Mouse (Mus musculus) C2C12 (cell line): ENCODE measurements around the gene Ppp2r5c. TPM values are rescaled to one million over a fixed set of nuclear protein-coding genes. Genes with fewer than 3 reads are reported as not detected.

Experiments
- H3K27me3 ChIP-seq: one replicate; pipeline ENCODE4 v1.6.1; 2011; ENCODE audit not compliant: control insufficient read depth, insufficient read depth, insufficient read length
- H3K36me3 ChIP-seq: one replicate; pipeline ENCODE4 v1.6.1; 2011; ENCODE audit not compliant: control insufficient read depth, insufficient read depth
- H3K4me3 ChIP-seq: one replicate; pipeline ENCODE4 v1.5.1; 2011; ENCODE audit warnings: mild to moderate bottlenecking, control low read depth; ENCODE audit not compliant: poor library complexity, insufficient read depth, severe bottlenecking
- H3K79me2 ChIP-seq: one replicate; pipeline ENCODE4 v1.6.1; 2011; ENCODE audit not compliant: control insufficient read depth, insufficient read depth
- H3K79me3 ChIP-seq: one replicate; pipeline ENCODE4 v1.6.1; 2011; ENCODE audit warnings: low read depth, control low read depth
- H3ac ChIP-seq: one replicate; pipeline ENCODE3; 2011; ENCODE audit warnings: low read depth; ENCODE audit not compliant: control insufficient read depth, insufficient read length
- CEBPB ChIP-seq: IDR thresholded peaks from one replicate; pipeline ENCODE4 v1.6.1; 2011; ENCODE audit warnings: low read depth, mild to moderate bottlenecking, control low read depth, moderate library complexity
- CTCF ChIP-seq: IDR thresholded peaks from one replicate; pipeline ENCODE4 v1.5.1; 2011; ENCODE audit not compliant: control insufficient read depth, insufficient read depth, insufficient read length
- FOSL1 ChIP-seq: IDR thresholded peaks from one replicate; pipeline ENCODE4 v1.8.0; 2011; ENCODE audit warnings: mild to moderate bottlenecking, low read length; ENCODE audit not compliant: poor library complexity, insufficient read depth, severe bottlenecking
- MAX ChIP-seq: IDR thresholded peaks from one replicate; pipeline ENCODE4 v1.6.1; 2011; ENCODE audit warnings: mild to moderate bottlenecking, control low read depth
- MYOD1 ChIP-seq: IDR thresholded peaks from one replicate; pipeline ENCODE4 v1.6.1; 2011; ENCODE audit warnings: low read depth; ENCODE audit not compliant: control insufficient read depth, insufficient read length
- MYOG ChIP-seq: IDR thresholded peaks from one replicate; pipeline ENCODE4 v1.6.1; 2011; ENCODE audit not compliant: control insufficient read depth, insufficient read length; ENCODE audit errors: extremely low read depth
- USF1 ChIP-seq: IDR thresholded peaks from one replicate; pipeline ENCODE4 v1.6.1; 2011; ENCODE audit warnings: low read depth, mild to moderate bottlenecking, control low read depth, moderate library complexity
- polyA plus RNA-seq: library from polyadenylated mRNA; unstranded; fragments of >200 nt; fragmentation: generic; extraction: Trizol; gene quantifications from one replicate; pipeline ENCODE4 v1.2.1, GENCODE M21; 2012; ENCODE audit warnings: missing spikeins

Gene Ppp2r5c
- polyA plus RNA-seq, 1 experiment = 35.5 TPM

GRCm38 (mm10) chr12:110504793-110505192, 57.9 kb downstream of the Ppp2r5c start:
- Histone ChIP-seq H3K79me2 (peaks cover 98% of the 10 kb centered on the region), H3K36me3 (no peaks in the 10 kb centered on the region), H3K4me3 (no peak overlapping the region), H3K27me3 (no peaks in the 10 kb centered on the region), H3ac (no peak overlapping the region), H3K79me3 (peaks cover 67% of the 10 kb centered on the region)
- TF ChIP-seq CTCF = no peak
- TF ChIP-seq USF1 = no peak
- TF ChIP-seq FOSL1 = no peak
- no peak for TF ChIP-seq CEBPB
- no peak for TF ChIP-seq MYOG
- TF ChIP-seq MAX = no peak
- TF ChIP-seq MYOD1 = no peak

- no peaks in the 10 kb centered on the region for H3K36me3 ChIP-seq
- no peak overlapping the region for H3K4me3 ChIP-seq
- H3K79me3 ChIP-seq = peaks cover 66% of the 10 kb centered on the region
- H3K79me2 ChIP-seq = peaks cover 98% of the 10 kb centered on the region
- TF ChIP-seq USF1 = no peak
- no peak for TF ChIP-seq MYOD1
- no peak for TF ChIP-seq CTCF
- TF ChIP-seq MAX = no peak
- TF ChIP-seq FOSL1 = no peak
- no peak for TF ChIP-seq CEBPB
- TF ChIP-seq MYOG = no peak
- H3K27me3 ChIP-seq = no peaks in the 10 kb centered on the region
- H3ac ChIP-seq = no peak overlapping the region
Measured at GRCm38 (mm10) chr12:110506046-110506445, 59.1 kb downstream of the Ppp2r5c start.

GRCm38 (mm10) chr12:110507714-110508297, 60.9 kb downstream of the Ppp2r5c start:
- Histone ChIP-seq H3K27me3 (no peaks in the 10 kb centered on the region), H3K36me3 (no peaks in the 10 kb centered on the region), H3ac (no peak overlapping the region), H3K4me3 (no peak overlapping the region), H3K79me2 (peaks cover 97% of the 10 kb centered on the region), H3K79me3 (peaks cover 55% of the 10 kb centered on the region)
- TF ChIP-seq MYOD1 (no peak), MAX (no peak), CEBPB (no peak), CTCF (no peak), FOSL1 (no peak), MYOG (no peak), USF1 (no peak)

- no peak overlapping the region for H3K4me3 ChIP-seq
- peaks cover 52% of the 10 kb centered on the region for H3K79me3 ChIP-seq
- H3ac ChIP-seq = no peak overlapping the region
- TF ChIP-seq MYOD1 (no peak), CEBPB (no peak), CTCF (no peak), FOSL1 (no peak)
- no peaks in the 10 kb centered on the region for H3K27me3 ChIP-seq
- H3K79me2 ChIP-seq = peaks cover 97% of the 10 kb centered on the region
- H3K36me3 ChIP-seq = no peaks in the 10 kb centered on the region
Measured at GRCm38 (mm10) chr12:110508680-110509079, 61.8 kb downstream of the Ppp2r5c start.

GRCm38 (mm10) chr12:110510171-110510871, 63.4 kb downstream of the Ppp2r5c start:
- TF ChIP-seq MYOG = no peak
- no peak for TF ChIP-seq CTCF
- no peak for TF ChIP-seq USF1
- TF ChIP-seq FOSL1 = no peak
- no peak for TF ChIP-seq MAX
- no peak for TF ChIP-seq MYOD1
- H3K36me3 ChIP-seq = no peaks in the 10 kb centered on the region
- no peaks in the 10 kb centered on the region for H3K27me3 ChIP-seq
- no peak overlapping the region for H3ac ChIP-seq
- H3K79me2 ChIP-seq = peaks cover 99% of the 10 kb centered on the region
- peaks cover 52% of the 10 kb centered on the region for H3K79me3 ChIP-seq
- H3K4me3 ChIP-seq = no peak overlapping the region

GRCm38 (mm10) chr12:110511201-110511600, 64.3 kb downstream of the Ppp2r5c start:
- no peak overlapping the region for H3K4me3 ChIP-seq
- no peak overlapping the region for H3ac ChIP-seq
- no peaks in the 10 kb centered on the region for H3K36me3 ChIP-seq
- TF ChIP-seq MAX (no peak), USF1 (no peak), CEBPB (no peak), MYOG (no peak), FOSL1 (no peak), MYOD1 (no peak), CTCF (no peak)
- H3K79me3 ChIP-seq = peaks cover 51% of the 10 kb centered on the region
- no peaks in the 10 kb centered on the region for H3K27me3 ChIP-seq
- peaks cover 97% of the 10 kb centered on the region for H3K79me2 ChIP-seq
